Mouse (Mus musculus) liver, embryonic 14.5 days (tissue): ENCODE data around the gene Tjp2. TPM values are rescaled to one million over a fixed set of nuclear protein-coding genes. Genes with fewer than 3 reads are reported as not detected.
A peak's percentile ranks its signal among the peaks of the same experiment; 100 is the strongest.

ENCODE experiments used
- ATAC-seq: fragments of 200-750 bp; cut with Nextera tagmentation; 2 replicates; pipeline ENCODE4 v1.8.0; 2017; ENCODE audit warnings: moderate number of reproducible peaks, mild to moderate bottlenecking, moderate library complexity; ENCODE audit not compliant: insufficient read depth
- DNase-seq, 3 experiments: peaks; one replicate each; pipeline ENCODE4 v3.0.0-alpha.2; 2012 to 2013; ENCODE audit warnings: low read depth in 3 of 3, low spot score in 3 of 3
- H3K27ac ChIP-seq: fragments of 300-500 bp; sonication (generic); 2 replicates; pipeline ENCODE4 v1.5.1; 2014; ENCODE audit warnings: moderate library complexity, mild to moderate bottlenecking, control low read depth, inconsistent platforms
- H3K27me3 ChIP-seq: fragments of 300-500 bp; sonication (generic); 2 replicates; pipeline ENCODE4 v1.6.1; 2014; ENCODE audit warnings: mild to moderate bottlenecking, low read length, moderate library complexity; ENCODE audit not compliant: control insufficient read depth, insufficient read depth
- H3K36me3 ChIP-seq: fragments of 300-500 bp; sonication (generic); replicated peaks from 2 replicates; pipeline ENCODE4 v1.6.1; 2014; ENCODE audit warnings: low read depth; ENCODE audit not compliant: control insufficient read depth, insufficient read depth
- H3K4me1 ChIP-seq, 2 experiments: fragments of 200-500 bp in 1 of 2; fragments of 300-500 bp in 1 of 2; sonication (generic) in 1 of 2; replicated peaks; 2 replicates each; pipeline ENCODE4 v1.6.1; 2012 to 2014; ENCODE audit warnings: antibody characterized with exemption in 1 of 2, inconsistent platforms in 1 of 2, low read length in 1 of 2; ENCODE audit not compliant: control insufficient read depth in 2 of 2, insufficient read depth in 2 of 2
- H3K4me2 ChIP-seq: fragments of 300-500 bp; sonication (generic); 2 replicates; pipeline ENCODE4 v1.6.1; 2014; ENCODE audit warnings: low read depth, mild to moderate bottlenecking, control low read depth, moderate library complexity
- H3K4me3 ChIP-seq, 2 experiments: fragments of 200-500 bp in 1 of 2; fragments of 300-500 bp in 1 of 2; sonication (generic) in 1 of 2; 2 replicates each; pipeline ENCODE4 v1.5.1; 2012 to 2014; ENCODE audit warnings: low read depth in 2 of 2, low read length in 2 of 2, mild to moderate bottlenecking in 2 of 2, control low read depth in 1 of 2, inconsistent platforms in 1 of 2, moderate library complexity in 1 of 2; ENCODE audit not compliant: insufficient read depth in 1 of 2
- H3K9ac ChIP-seq: fragments of 300-500 bp; sonication (generic); replicated peaks from 2 replicates; pipeline ENCODE4 v1.6.1; 2014; ENCODE audit warnings: mild to moderate bottlenecking, control low read depth, moderate library complexity
- H3K9me3 ChIP-seq: fragments of 300-500 bp; sonication (generic); 2 replicates; pipeline ENCODE4 v1.6.1; 2016; ENCODE audit warnings: low read length, mixed read lengths; ENCODE audit not compliant: control insufficient read depth
- CTCF ChIP-seq: IDR thresholded peaks from 2 replicates; pipeline ENCODE4 v1.5.1; 2016; ENCODE audit warnings: antibody characterized with exemption, low read depth, control low read depth
- EP300 ChIP-seq: IDR thresholded peaks from 2 replicates; pipeline ENCODE4 v1.6.1; 2016; ENCODE audit warnings: antibody characterized with exemption, low read depth
- WGBS: fragments of 180-500 bp; shearing (Covaris S2); extraction: QIAGEN DNeasy Blood & Tissue Kit; methylation state at CpG from one replicate; pipeline ENCODE4 v1.1.7; 2014; ENCODE audit not compliant: insufficient replicate concordance; 5-methylcytosine and 5-hydroxymethylcytosine counted together
- polyA plus RNA-seq, 2 experiments: library from polyadenylated mRNA; depleted of rRNA in 1 of 2; stranded (reverse) in 1 of 2; unstranded in 1 of 2; fragments of >200 nt; fragmentation: Nextera tagmentation in 1 of 2; extraction: Ambion mirVana in 1 of 2; gene quantifications; 2 replicates each; pipeline versions ENCODE4 v1.2.1 to v1.2.3; 2012 to 2014

The Tjp2 gene
- polyA plus RNA-seq, 2 experiments, result 2.9 to 3.2 TPM

DNA sequence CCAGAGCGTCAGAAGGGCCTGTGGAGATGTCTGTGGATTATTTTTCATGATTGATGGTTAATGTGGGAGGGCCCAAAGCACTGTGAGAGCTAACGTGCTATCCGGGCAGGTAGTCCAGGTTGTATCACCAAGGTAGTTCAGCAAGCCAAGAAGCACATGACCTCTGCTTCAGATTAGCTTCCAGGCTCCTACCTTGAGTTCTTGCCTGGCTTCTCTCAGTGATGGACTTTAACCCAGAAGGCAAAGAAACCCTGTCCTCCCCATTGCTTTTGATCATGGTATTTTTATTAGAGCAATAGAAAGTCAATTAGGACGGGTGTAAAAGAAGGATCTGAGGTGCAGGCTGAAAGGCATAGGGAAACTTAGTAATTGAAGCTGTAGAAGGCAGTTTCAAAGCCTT lies 161.2 kb downstream of the Tjp2 start:
- Histone ChIP-seq H3K9me3 (no peaks in the 10 kb centered on the region), H3K9ac (no peak overlapping the region), H3K36me3 (no peaks in the 10 kb centered on the region), H3K27ac (no peak overlapping the region), H3K27me3 (no peaks in the 10 kb centered on the region), H3K4me3 (no peak overlapping the region), H3K4me2 (no peak overlapping the region), H3K4me1 (no peaks in the 10 kb centered on the region)
- TF ChIP-seq CTCF, result no peak
- no peak for TF ChIP-seq EP300
- DNase-seq, result no peak
- 57% methylated on average over 4 of the region's 4 CpGs for WGBS
- no peak for ATAC-seq

DNA sequence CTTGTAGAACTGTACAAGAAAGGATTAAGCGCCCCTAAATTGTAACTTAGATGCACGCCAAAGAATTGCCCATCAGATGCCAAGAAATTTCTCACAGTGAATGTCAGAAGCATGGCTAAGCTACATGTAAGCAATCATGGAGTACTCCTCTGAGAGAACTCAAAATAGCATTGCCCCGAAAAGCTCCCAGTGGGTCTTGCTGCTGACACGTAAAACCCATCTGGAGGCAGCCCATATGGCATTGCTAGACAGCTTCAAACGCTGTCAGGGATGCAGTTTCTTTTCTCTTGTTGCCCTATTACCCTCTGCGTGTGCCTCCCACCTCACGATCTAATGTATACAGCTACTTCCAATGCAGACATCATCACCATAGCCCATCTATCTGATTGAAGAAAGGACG lies 166.0 kb downstream of the Tjp2 start:
- Histone ChIP-seq H3K9me3 (no peaks in the 10 kb centered on the region), H3K27me3 (no peaks in the 10 kb centered on the region), H3K27ac (no peak overlapping the region), H3K4me1 (no peaks in the 10 kb centered on the region), H3K4me3 (no peak overlapping the region), H3K36me3 (no peaks in the 10 kb centered on the region), H3K9ac (no peak overlapping the region), H3K4me2 (no peak overlapping the region)
- DNase-seq, result no peak
- no peak for ATAC-seq
- 66% methylated on average over 8 of the region's 8 CpGs for WGBS
- TF ChIP-seq CTCF, result no peak
- no peak for TF ChIP-seq EP300

DNA sequence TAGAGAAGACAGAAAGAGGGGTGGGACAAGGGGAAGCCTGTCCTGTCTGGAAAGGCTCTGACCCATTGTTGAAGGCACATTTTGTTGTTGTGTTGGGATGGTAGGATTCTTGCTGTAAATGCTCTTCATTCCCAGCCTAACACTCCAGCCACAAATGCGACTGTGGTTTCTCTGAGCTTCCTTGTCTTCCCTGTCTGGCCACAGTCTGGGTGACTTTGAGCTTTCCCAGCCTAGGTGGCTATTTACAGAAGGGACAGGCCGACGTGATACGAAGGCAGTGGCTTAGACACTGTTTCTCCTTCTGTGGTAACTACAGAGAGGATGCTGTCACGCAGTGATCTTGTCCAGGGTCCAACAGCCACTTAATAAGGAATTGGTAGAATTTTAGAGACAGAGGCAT lies 166.8 kb downstream of the Tjp2 start:
- Histone ChIP-seq H3K27ac (no peak overlapping the region), H3K9me3 (no peaks in the 10 kb centered on the region), H3K4me3 (no peak overlapping the region), H3K27me3 (no peaks in the 10 kb centered on the region), H3K36me3 (no peaks in the 10 kb centered on the region), H3K9ac (no peak overlapping the region), H3K4me2 (no peak overlapping the region), H3K4me1 (no peaks in the 10 kb centered on the region)
- TF ChIP-seq EP300 (no peak), CTCF (no peak)
- 37% methylated on average over 5 of the region's 5 CpGs for WGBS
- no peak for ATAC-seq
- DNase-seq, result no peak

DNA sequence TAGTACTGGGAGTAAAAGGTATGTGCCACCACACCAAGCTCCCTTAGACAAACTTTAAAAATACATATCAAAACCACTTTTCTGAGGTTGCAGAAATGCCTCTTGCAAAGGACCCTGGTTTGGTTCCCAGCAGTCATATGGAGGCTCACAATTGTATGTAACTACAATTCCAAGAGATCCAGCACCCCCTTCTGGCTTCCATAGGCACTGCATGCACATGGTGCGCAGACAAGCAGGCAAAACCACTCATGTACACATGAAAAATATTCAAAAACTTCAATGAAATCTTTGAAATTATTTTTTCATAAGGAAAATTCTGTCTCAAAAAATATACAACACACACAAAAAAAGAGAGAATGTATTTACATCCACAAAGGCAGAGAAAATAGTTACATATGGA lies 167.9 kb downstream of the Tjp2 start:
- WGBS, result 72% methylated on average over 1 of the region's 1 CpGs
- no peaks in the 10 kb centered on the region for H3K4me1 ChIP-seq
- H3K4me2 ChIP-seq, result no peak overlapping the region
- ATAC-seq (no peak), DNase-seq (no peak)
- H3K27me3 ChIP-seq, result no peaks in the 10 kb centered on the region
- no peaks in the 10 kb centered on the region for H3K9me3 ChIP-seq
- H3K4me3 ChIP-seq, result no peak overlapping the region
- H3K9ac ChIP-seq, result no peak overlapping the region
- no peak overlapping the region for H3K27ac ChIP-seq
- H3K36me3 ChIP-seq, result no peaks in the 10 kb centered on the region
- peak; percentile 21; the same call in 1 of the 2 replicates for TF ChIP-seq CTCF
- TF ChIP-seq EP300, result no peak

DNA sequence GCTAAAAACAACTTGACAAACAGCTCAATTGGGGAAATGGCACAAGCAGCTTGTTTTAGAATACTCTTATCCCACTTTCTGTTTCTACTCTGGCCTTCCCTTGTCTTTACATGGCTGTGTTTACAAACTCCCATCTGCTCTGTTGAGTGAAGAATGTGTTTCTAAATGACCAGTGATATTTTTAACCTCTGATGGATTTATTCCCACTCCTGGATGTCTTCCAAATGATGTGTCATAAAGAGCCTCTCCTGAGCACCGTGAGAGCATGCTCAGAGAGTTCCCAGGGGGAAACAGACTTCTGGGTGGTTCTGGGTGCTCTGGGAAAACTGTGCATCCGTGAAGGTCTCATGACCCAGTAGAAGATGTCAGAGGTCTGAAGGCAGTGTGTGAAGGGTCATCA lies 169.9 kb downstream of the Tjp2 start:
- DNase-seq (no peak), ATAC-seq (no peak)
- no peaks in the 10 kb centered on the region for H3K4me1 ChIP-seq
- H3K4me2 ChIP-seq, result no peak overlapping the region
- H3K9me3 ChIP-seq, result no peaks in the 10 kb centered on the region
- no peak overlapping the region for H3K9ac ChIP-seq
- no peaks in the 10 kb centered on the region for H3K27me3 ChIP-seq
- no peaks in the 10 kb centered on the region for H3K36me3 ChIP-seq
- 55% methylated on average over 2 of the region's 2 CpGs for WGBS
- no peak overlapping the region for H3K27ac ChIP-seq
- H3K4me3 ChIP-seq, result no peak overlapping the region
- TF ChIP-seq EP300 (no peak), CTCF (no peak)
